Mouse (Mus musculus): ENCODE measurements around the gene Gpr153. TPM values are rescaled to one million over a fixed set of nuclear protein-coding genes. Genes with fewer than 3 reads are reported as not detected.

Gpr153 gene
- total RNA-seq, 2 experiments from 2014 or later, result 8.0 to 10.2 TPM

GRCm38 (mm10) chr4:152287317-152288120 is 13.5 kb downstream of the Gpr153 start:
- DNase-seq, result no peak

GRCm38 (mm10) chr4:152288398-152288945 is 14.4 kb downstream of the Gpr153 start:
- DNase-seq, result no peak

GRCm38 (mm10) chr4:152290385-152290784 is 16.4 kb downstream of the Gpr153 start:
- DNase-seq, result no peak

GRCm38 (mm10) chr4:152290991-152291390 is 17.0 kb downstream of the Gpr153 start:
- no peak for DNase-seq

GRCm38 (mm10) chr4:152291562-152291961 is 17.5 kb downstream of the Gpr153 start, which contains the start of gene Hes3:
Gene Hes3 (minus strand): TSS chr4:152291662.
- no peak for DNase-seq

- DNase-seq, result no peak
Measured at GRCm38 (mm10) chr4:152292102-152292765, 18.2 kb downstream of the Gpr153 start.

- DNase-seq, result no peak
Measured at GRCm38 (mm10) chr4:152294188-152294929, 20.3 kb downstream of the Gpr153 start.

GRCm38 (mm10) chr4:152295916-152296315 is 21.9 kb downstream of the Gpr153 start:
- no peak for DNase-seq

- DNase-seq, result no peak
Measured at GRCm38 (mm10) chr4:152296371-152296770, 22.3 kb downstream of the Gpr153 start.

GRCm38 (mm10) chr4:152296874-152297861 is 23.1 kb downstream of the Gpr153 start, which contains the start of gene Icmt:
Gene Icmt (plus strand): TSS chr4:152297227.
- DNase-seq, result peak; percentile 98 to 100

GRCm38 (mm10) chr4:152298836-152299235 is 24.8 kb downstream of the Gpr153 start:
- DNase-seq, result no peak

GRCm38 (mm10) chr4:152300375-152300774 is 26.3 kb downstream of the Gpr153 start:
- no peak for DNase-seq

- DNase-seq, result no peak
Measured at GRCm38 (mm10) chr4:152302012-152302411, 28.0 kb downstream of the Gpr153 start.

GRCm38 (mm10) chr4:152303172-152303571 is 29.1 kb downstream of the Gpr153 start:
- no peak for DNase-seq

- DNase-seq, result no peak
Measured at GRCm38 (mm10) chr4:152304685-152305084, 30.7 kb downstream of the Gpr153 start.

GRCm38 (mm10) chr4:152305991-152306390 is 32.0 kb downstream of the Gpr153 start:
- DNase-seq, result no peak

GRCm38 (mm10) chr4:152307542-152307941 is 33.5 kb downstream of the Gpr153 start:
- DNase-seq, result no peak

- no peak for DNase-seq
Measured at GRCm38 (mm10) chr4:152312186-152312585, 38.2 kb downstream of the Gpr153 start.

- DNase-seq, result peak in 1 of 2 experiments; percentile 20
Measured at GRCm38 (mm10) chr4:152313211-152313632, 39.2 kb downstream of the Gpr153 start.

- DNase-seq, result no peak
Measured at GRCm38 (mm10) chr4:152313934-152314333, 39.9 kb downstream of the Gpr153 start.

Measured in heart, adult 18-20 months (tissue).